Mouse (Mus musculus): ENCODE measurements around the gene Gabrb3. TPM values are rescaled to one million over a fixed set of nuclear protein-coding genes. Genes with fewer than 3 reads are reported as not detected.
"Not testable (repeated sequence)": the region's sequence is repeated elsewhere in the genome, so short reads cannot be mapped to it uniquely, and the experiment has no call there.

Gene Gabrb3
- polyA plus RNA-seq, 1 experiment from 2014 or later, result 0.06 TPM

- Histone ChIP-seq H3K27ac (ENCODE audit: low read length) (no peak overlapping the region), H3K9me3 (ENCODE audit: low read length) (no peaks in the 10 kb centered on the region), H3K27me3 (replicated peaks; ENCODE audit: insufficient read depth, low read length) (no peaks in the 10 kb centered on the region), H3K4me3 (ENCODE audit: low read depth, low read length) (no peak overlapping the region), H3K36me3 (ENCODE audit: insufficient read depth, low read length) (no peaks in the 10 kb centered on the region), H3K4me2 (replicated peaks; ENCODE audit: low read depth, low read length) (no peak overlapping the region), H3K4me1 (ENCODE audit: insufficient read depth, low read depth, low read length) (no peaks in the 10 kb centered on the region), H3K9ac (replicated peaks; ENCODE audit: low read depth) (no peak overlapping the region)
- 69% methylated on average over 7 of the region's 7 CpGs for WGBS
- TF ChIP-seq EP300 (IDR thresholded peaks at IDR 0.05) (no peak), CTCF (IDR thresholded peaks at IDR 0.05) (no peak)
- DNase-seq (ENCODE audit: low spot score) (no peak), ATAC-seq (no peak)
Measured at GRCm38 (mm10) chr7:57706976-57707740, 287.7 kb downstream of the Gabrb3 start.

- Histone ChIP-seq H3K4me1 (ENCODE audit: insufficient read depth, low read depth, low read length) (no peaks in the 10 kb centered on the region), H3K36me3 (ENCODE audit: insufficient read depth, low read length) (no peaks in the 10 kb centered on the region), H3K9ac (replicated peaks; ENCODE audit: low read depth) (no peak overlapping the region), H3K4me2 (replicated peaks; ENCODE audit: low read depth, low read length) (no peak overlapping the region), H3K9me3 (ENCODE audit: low read length) (no peaks in the 10 kb centered on the region), H3K27ac (ENCODE audit: low read length) (no peak overlapping the region), H3K27me3 (replicated peaks; ENCODE audit: insufficient read depth, low read length) (no peaks in the 10 kb centered on the region), H3K4me3 (ENCODE audit: low read depth, low read length) (no peak overlapping the region)
- DNase-seq (ENCODE audit: low spot score) (no peak), ATAC-seq (no peak)
- TF ChIP-seq EP300 (IDR thresholded peaks at IDR 0.05) (no peak), CTCF (IDR thresholded peaks at IDR 0.05) (no peak)
Measured at GRCm38 (mm10) chr7:57711709-57712108, 292.2 kb downstream of the Gabrb3 start.

- TF ChIP-seq EP300 (IDR thresholded peaks at IDR 0.05) (no peak), CTCF (IDR thresholded peaks at IDR 0.05) (no peak)
- Histone ChIP-seq H3K4me1 (ENCODE audit: insufficient read depth, low read depth, low read length) (no peaks in the 10 kb centered on the region), H3K36me3 (ENCODE audit: insufficient read depth, low read length) (no peaks in the 10 kb centered on the region), H3K4me3 (ENCODE audit: low read depth, low read length) (no peak overlapping the region), H3K27ac (ENCODE audit: low read length) (no peak overlapping the region), H3K9me3 (ENCODE audit: low read length) (no peaks in the 10 kb centered on the region), H3K27me3 (replicated peaks; ENCODE audit: insufficient read depth, low read length) (no peaks in the 10 kb centered on the region), H3K9ac (replicated peaks; ENCODE audit: low read depth) (no peak overlapping the region), H3K4me2 (replicated peaks; ENCODE audit: low read depth, low read length) (no peak overlapping the region)
- ATAC-seq, result no peak
- DNase-seq (ENCODE audit: low spot score), result no peak
- 66% methylated on average over 2 of the region's 2 CpGs for WGBS
Measured at GRCm38 (mm10) chr7:57746836-57747235, 327.3 kb downstream of the Gabrb3 start.

- DNase-seq (ENCODE audit: low spot score) (no peak), ATAC-seq (no peak)
- Histone ChIP-seq H3K27ac (ENCODE audit: low read length) (no peak overlapping the region), H3K4me2 (replicated peaks; ENCODE audit: low read depth, low read length) (no peak overlapping the region), H3K27me3 (replicated peaks; ENCODE audit: insufficient read depth, low read length) (no peaks in the 10 kb centered on the region), H3K9me3 (ENCODE audit: low read length) (no peaks in the 10 kb centered on the region), H3K4me1 (ENCODE audit: insufficient read depth, low read depth, low read length) (no peaks in the 10 kb centered on the region), H3K36me3 (ENCODE audit: insufficient read depth, low read length) (no peaks in the 10 kb centered on the region), H3K9ac (replicated peaks; ENCODE audit: low read depth) (no peak overlapping the region), H3K4me3 (ENCODE audit: low read depth, low read length) (no peak overlapping the region)
- TF ChIP-seq CTCF (IDR thresholded peaks at IDR 0.05) (no peak), EP300 (IDR thresholded peaks at IDR 0.05) (no peak)
- WGBS, result 83% methylated on average over 5 of the region's 5 CpGs
Measured at GRCm38 (mm10) chr7:57760466-57760865, 341.0 kb downstream of the Gabrb3 start.

- 57% methylated on average over 5 of the region's 5 CpGs for WGBS
- H3K9me3 ChIP-seq (ENCODE audit: low read length), result no peaks in the 10 kb centered on the region
- H3K27ac ChIP-seq (ENCODE audit: low read length), result no peak overlapping the region
- no peak for TF ChIP-seq EP300 (IDR thresholded peaks at IDR 0.05)
- no peaks in the 10 kb centered on the region for H3K4me1 ChIP-seq (ENCODE audit: insufficient read depth, low read depth, low read length)
- ATAC-seq (no peak), DNase-seq (ENCODE audit: low spot score) (no peak)
- H3K9ac ChIP-seq (replicated peaks; ENCODE audit: low read depth), result no peak overlapping the region
- no peak overlapping the region for H3K4me2 ChIP-seq (replicated peaks; ENCODE audit: low read depth, low read length)
- no peaks in the 10 kb centered on the region for H3K36me3 ChIP-seq (ENCODE audit: insufficient read depth, low read length)
- no peaks in the 10 kb centered on the region for H3K27me3 ChIP-seq (replicated peaks; ENCODE audit: insufficient read depth, low read length)
- no peak overlapping the region for H3K4me3 ChIP-seq (ENCODE audit: low read depth, low read length)
Measured at GRCm38 (mm10) chr7:57778754-57779153, 359.3 kb downstream of the Gabrb3 start.

- H3K27me3 ChIP-seq (replicated peaks; ENCODE audit: insufficient read depth, low read length); H3K4me1 ChIP-seq (ENCODE audit: insufficient read depth, low read depth, low read length); H3K4me2 ChIP-seq (replicated peaks; ENCODE audit: low read depth, low read length); H3K27ac ChIP-seq (ENCODE audit: low read length); H3K4me3 ChIP-seq (ENCODE audit: low read depth, low read length); ATAC-seq; H3K9me3 ChIP-seq (ENCODE audit: low read length); H3K36me3 ChIP-seq (ENCODE audit: insufficient read depth, low read length); H3K9ac ChIP-seq (replicated peaks; ENCODE audit: low read depth); DNase-seq (ENCODE audit: low spot score): not testable (repeated sequence)
- WGBS, result 66% methylated on average over 2 of the region's 2 CpGs
Measured at GRCm38 (mm10) chr7:57786102-57786501, 366.6 kb downstream of the Gabrb3 start.

GRCm38 (mm10) chr7:57787520-57787919 is 368.0 kb downstream of the Gabrb3 start:
- 34% methylated on average over 2 of the region's 2 CpGs for WGBS
- H3K36me3 ChIP-seq (ENCODE audit: insufficient read depth, low read length), result no peaks in the 10 kb centered on the region
- no peak overlapping the region for H3K9ac ChIP-seq (replicated peaks; ENCODE audit: low read depth)
- DNase-seq (ENCODE audit: low spot score) (no peak), ATAC-seq (no peak)
- no peaks in the 10 kb centered on the region for H3K4me1 ChIP-seq (ENCODE audit: insufficient read depth, low read depth, low read length)
- no peaks in the 10 kb centered on the region for H3K9me3 ChIP-seq (ENCODE audit: low read length)
- TF ChIP-seq CTCF (IDR thresholded peaks at IDR 0.05) (no peak), EP300 (IDR thresholded peaks at IDR 0.05) (no peak)
- H3K27ac ChIP-seq (ENCODE audit: low read length), result no peak overlapping the region
- H3K4me2 ChIP-seq (replicated peaks; ENCODE audit: low read depth, low read length), result no peak overlapping the region
- no peak overlapping the region for H3K4me3 ChIP-seq (ENCODE audit: low read depth, low read length)
- no peaks in the 10 kb centered on the region for H3K27me3 ChIP-seq (replicated peaks; ENCODE audit: insufficient read depth, low read length)

All from lung, postnatal 0 days (tissue).